Mouse (Mus musculus) left cerebral cortex, adult 11 months (tissue): ENCODE results near the gene Mepce.
A peak's percentile ranks its signal among the peaks of the same experiment; 100 is the strongest.
"Not testable (repeated sequence)": the region's sequence is repeated elsewhere in the genome, so short reads cannot be mapped to it uniquely, and the experiment has no call there.

Experiments used
- DNase-seq: peaks from one replicate; pipeline ENCODE4 v3.0.0; 2022; ENCODE audit warnings: low spot score

Gene Mepce

GRCm38 (mm10) chr5:137787151-137787928 lies at the start of gene Mepce, which contains the start of gene Zcwpw1:
Gene Mepce (minus strand): TSS chr5:137787655.
Gene Zcwpw1 (plus strand): TSS chr5:137787798.
- peak; percentile 92 for DNase-seq

GRCm38 (mm10) chr5:137837110-137837509 lies 49.7 kb upstream of the Mepce start:
- DNase-seq: not testable (repeated sequence)

- no peak for DNase-seq
These were observed 49.2 kb upstream of the Mepce start for GRCm38 (mm10) chr5:137836611-137837010.

GRCm38 (mm10) chr5:137835966-137836520 lies 48.6 kb upstream of the Mepce start, which contains the start of gene Pilra:
Gene Pilra (minus strand): TSS chr5:137836281.
- not testable (repeated sequence) for DNase-seq

- DNase-seq: no peak
These were observed 46.0 kb upstream of the Mepce start for GRCm38 (mm10) chr5:137833500-137833899.

- no peak for DNase-seq
These were observed 44.1 kb upstream of the Mepce start for GRCm38 (mm10) chr5:137831506-137831905.

GRCm38 (mm10) chr5:137831106-137831505 lies 43.7 kb upstream of the Mepce start:
- no peak for DNase-seq

- no peak for DNase-seq
These were observed 42.8 kb upstream of the Mepce start for GRCm38 (mm10) chr5:137830238-137830637.

GRCm38 (mm10) chr5:137828694-137829093 lies 41.2 kb upstream of the Mepce start:
- DNase-seq: no peak

GRCm38 (mm10) chr5:137826421-137826820 lies 39.0 kb upstream of the Mepce start:
- no peak for DNase-seq

- DNase-seq: no peak
These were observed 38.5 kb upstream of the Mepce start for GRCm38 (mm10) chr5:137825971-137826370.

GRCm38 (mm10) chr5:137825030-137825429 lies 37.6 kb upstream of the Mepce start:
- no peak for DNase-seq

- no peak for DNase-seq
These were observed 36.1 kb upstream of the Mepce start for GRCm38 (mm10) chr5:137823455-137824045.

GRCm38 (mm10) chr5:137822602-137823001 lies 35.1 kb upstream of the Mepce start:
- no peak for DNase-seq

- no peak for DNase-seq
These were observed 34.7 kb upstream of the Mepce start for GRCm38 (mm10) chr5:137822126-137822525.

GRCm38 (mm10) chr5:137817466-137818222 lies 30.2 kb upstream of the Mepce start:
- no peak for DNase-seq

GRCm38 (mm10) chr5:137808316-137808715 lies 20.9 kb upstream of the Mepce start:
- no peak for DNase-seq

GRCm38 (mm10) chr5:137806158-137806557 lies 18.7 kb upstream of the Mepce start:
- DNase-seq: no peak

- no peak for DNase-seq
These were observed 13.5 kb upstream of the Mepce start for GRCm38 (mm10) chr5:137800917-137801316.

GRCm38 (mm10) chr5:137796606-137797005 lies 9.2 kb upstream of the Mepce start:
- no peak for DNase-seq

GRCm38 (mm10) chr5:137791553-137791952 lies 4.1 kb upstream of the Mepce start:
- DNase-seq: no peak

- DNase-seq: no peak
These were observed 1.6 kb upstream of the Mepce start for GRCm38 (mm10) chr5:137788946-137789531.
